Mouse (Mus musculus) limb, embryonic 12.5 days (tissue): ENCODE data around the gene U2af2. TPM values are rescaled to one million over a fixed set of nuclear protein-coding genes. Genes with fewer than 3 reads are reported as not detected.
"Not testable (repeated sequence)": the region's sequence is repeated elsewhere in the genome, so short reads cannot be mapped to it uniquely, and the experiment has no call there.

ENCODE experiments used
- ATAC-seq: fragments of 200-750 bp; cut with Nextera tagmentation; 2 replicates; pipeline ENCODE4 v1.8.0; 2017; ENCODE audit warnings: low read depth, moderate TSS enrichment; ENCODE audit not compliant: insufficient number of reproducible peaks, insufficient read depth, low FRiP score, low TSS enrichment
- H3K27ac ChIP-seq: fragments of 300-500 bp; sonication (generic); 2 replicates; pipeline ENCODE4 v1.5.1; 2016; ENCODE audit warnings: mild to moderate bottlenecking, moderate library complexity
- H3K27me3 ChIP-seq: fragments of 300-500 bp; sonication (generic); 2 replicates; pipeline ENCODE4 v1.6.1; 2016; ENCODE audit warnings: mild to moderate bottlenecking, moderate library complexity
- H3K36me3 ChIP-seq: fragments of 300-500 bp; sonication (generic); 2 replicates; pipeline ENCODE4 v1.6.1; 2016; ENCODE audit warnings: mild to moderate bottlenecking, moderate library complexity
- H3K4me1 ChIP-seq: fragments of 300-500 bp; sonication (generic); replicated peaks from 2 replicates; pipeline ENCODE4 v1.6.1; 2016
- H3K4me2 ChIP-seq: fragments of 300-500 bp; sonication (generic); 2 replicates; pipeline ENCODE4 v1.6.1; 2016; ENCODE audit warnings: mild to moderate bottlenecking, moderate library complexity
- H3K4me3 ChIP-seq: fragments of 300-500 bp; sonication (generic); replicated peaks from 2 replicates; pipeline ENCODE4 v1.5.1; 2016; ENCODE audit warnings: mild to moderate bottlenecking
- H3K9ac ChIP-seq: fragments of 300-500 bp; sonication (generic); replicated peaks from 2 replicates; pipeline ENCODE4 v1.6.1; 2016; ENCODE audit warnings: mild to moderate bottlenecking, moderate library complexity
- H3K9me3 ChIP-seq: fragments of 300-500 bp; sonication (generic); 2 replicates; pipeline ENCODE4 v1.6.1; 2016; ENCODE audit warnings: mild to moderate bottlenecking, moderate library complexity
- WGBS: fragments of 180-500 bp; shearing (Covaris S2); methylation state at CpG from one replicate; pipeline ENCODE4 v1.1.7; 2016; 5-methylcytosine and 5-hydroxymethylcytosine counted together
- polyA plus RNA-seq: library from polyadenylated mRNA; unstranded; fragments of >200 nt; fragmentation: Nextera tagmentation; extraction: Ambion mirVana; gene quantifications from 2 replicates; pipeline ENCODE4 v1.2.1, GENCODE M21; 2016

U2af2 gene
- polyA plus RNA-seq, 1 experiment from 2014 or later: 175 TPM

DNA sequence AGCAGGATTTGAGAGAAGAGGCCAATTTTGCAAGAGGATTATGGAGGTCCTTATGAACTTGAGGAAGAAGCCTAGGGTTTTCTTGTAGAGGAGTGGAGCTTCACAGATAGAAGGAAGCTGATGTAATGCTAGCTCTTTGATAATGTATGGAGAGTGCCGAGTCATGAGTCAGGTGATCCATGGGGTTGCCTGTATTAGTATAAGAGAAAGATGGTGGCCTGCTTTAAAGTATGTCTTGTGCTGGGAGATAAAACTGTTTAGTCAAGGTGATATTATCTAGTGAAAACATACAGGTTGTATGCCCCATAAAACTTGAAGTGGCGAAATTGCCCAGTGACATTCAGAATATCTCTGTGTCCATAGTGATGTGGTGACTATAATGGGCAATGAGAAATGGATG lies 15.0 kb downstream of the U2af2 start:
- no peak overlapping the region for H3K4me2 ChIP-seq
- WGBS: 88% methylated on average over 2 of the region's 2 CpGs
- H3K4me1 ChIP-seq: peaks cover 12% of the 10 kb centered on the region
- peaks cover 72% of the 10 kb centered on the region for H3K36me3 ChIP-seq
- no peak overlapping the region for H3K4me3 ChIP-seq
- no peak overlapping the region for H3K27ac ChIP-seq
- no peaks in the 10 kb centered on the region for H3K27me3 ChIP-seq
- no peaks in the 10 kb centered on the region for H3K9me3 ChIP-seq
- ATAC-seq: no peak
- no peak overlapping the region for H3K9ac ChIP-seq

DNA sequence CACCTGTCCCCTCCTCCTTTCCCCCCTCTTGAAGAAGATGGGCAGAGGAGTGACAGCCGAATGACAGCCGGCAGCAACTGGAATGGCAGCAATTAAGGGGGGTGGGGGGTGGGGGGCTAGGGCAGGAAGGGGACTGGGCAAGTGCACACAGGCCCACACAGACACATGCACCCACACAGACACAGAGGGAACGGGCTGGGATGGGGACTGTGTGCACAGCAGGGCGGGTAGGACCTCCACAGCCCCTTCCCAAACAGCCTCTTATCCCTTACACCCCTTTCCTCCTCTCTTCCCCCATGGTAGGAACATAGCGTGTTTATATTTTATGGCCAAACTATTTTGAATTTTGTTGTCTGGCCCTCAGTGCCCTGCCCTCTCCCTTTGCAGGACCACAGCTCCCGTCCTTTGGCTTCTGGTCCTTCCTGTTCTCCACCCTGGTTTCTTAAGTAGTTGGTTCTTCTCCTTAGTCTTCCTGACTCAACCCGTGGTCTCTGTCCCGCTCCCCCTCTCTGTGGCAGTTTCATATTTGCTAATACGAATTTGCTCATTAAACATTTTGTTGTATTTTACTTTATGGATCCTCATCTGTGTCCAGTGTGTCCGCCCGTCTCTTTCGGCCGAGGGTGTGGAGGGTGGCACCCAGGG lies 17.5 kb downstream of the U2af2 start:
- H3K4me1 ChIP-seq: peaks cover 14% of the 10 kb centered on the region
- peak overlapping the region; percentile 69 for H3K4me2 ChIP-seq
- H3K27ac ChIP-seq: peak overlapping the region; percentile 78
- H3K27me3 ChIP-seq, H3K9me3 ChIP-seq: not testable (repeated sequence)
- peak; percentile 34; the same call in 1 of the 2 replicates for ATAC-seq
- 0 out of 2 replicates have a peak overlapping the region, but pooled peaks have one; percentile 98 for H3K9ac ChIP-seq
- 44% methylated on average over 10 of the region's 13 CpGs for WGBS
- H3K36me3 ChIP-seq: peaks cover 66% of the 10 kb centered on the region
- H3K4me3 ChIP-seq: peak overlapping the region; percentile 98

DNA sequence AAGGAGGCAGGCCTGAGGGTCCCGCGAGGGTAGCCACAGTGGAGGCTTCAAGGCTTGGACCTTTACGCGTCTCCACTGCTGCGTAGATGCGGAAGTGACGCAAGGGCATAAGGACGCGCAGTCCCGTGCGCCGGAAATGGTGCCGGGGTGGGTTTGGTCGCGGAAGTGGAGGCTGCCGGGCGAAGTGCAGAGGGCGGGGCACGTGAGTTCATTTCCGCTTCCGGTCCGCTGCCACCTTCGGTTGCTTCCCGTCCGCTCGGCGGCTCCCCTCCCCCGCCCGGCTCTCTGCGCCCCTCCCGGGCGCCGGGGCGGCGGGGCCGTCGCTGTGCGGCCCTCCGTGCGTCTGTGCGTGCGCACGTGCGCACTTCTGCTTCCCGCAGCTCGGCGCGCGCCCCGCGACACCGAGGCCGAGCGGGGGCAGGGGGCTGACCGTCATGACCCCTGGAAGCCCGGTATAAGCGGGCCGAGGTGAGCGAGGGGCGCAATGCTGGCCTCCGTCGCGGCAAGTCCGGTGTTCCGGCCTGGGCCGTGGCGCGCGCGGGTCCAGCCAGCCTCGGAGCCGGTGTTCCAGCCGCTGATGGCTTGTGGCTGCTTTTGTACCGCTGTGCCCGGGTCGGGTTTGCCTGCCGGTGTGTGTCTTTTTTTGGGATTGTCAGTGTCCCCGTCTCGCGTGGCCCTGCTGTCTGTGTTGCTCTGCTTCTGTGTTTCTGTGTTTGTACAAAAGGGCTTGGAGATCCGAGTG lies 18.2 kb downstream of the U2af2 start, which contains the start of gene Epn1:
Gene Epn1, plus strand, starts transcription at position 226 of the 742 bp plus-strand sequence.
- peaks cover 65% of the 10 kb centered on the region for H3K36me3 ChIP-seq
- WGBS: under 1% methylated on average over 81 of the region's 81 CpGs

DNA sequence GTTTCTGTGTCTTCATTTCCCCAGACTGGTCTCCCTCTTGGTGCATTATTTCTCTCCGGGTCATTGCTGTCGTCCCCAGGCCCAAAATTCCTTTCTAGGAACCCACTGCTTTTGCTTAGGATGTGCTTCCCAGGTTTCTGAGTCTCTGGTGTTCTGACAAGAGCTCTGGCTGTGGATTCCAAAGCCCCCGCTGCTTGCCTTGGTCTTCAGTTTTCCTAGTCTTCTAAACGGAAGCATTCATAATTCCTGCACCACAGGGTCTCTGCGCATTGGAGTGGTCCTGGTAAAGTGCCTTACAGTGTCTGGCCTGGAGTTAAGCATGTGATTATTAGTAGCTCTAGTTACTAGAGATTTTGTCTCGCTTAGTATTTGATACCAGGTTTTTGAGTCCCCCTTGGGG lies 18.9 kb downstream of the U2af2 start:
- Histone ChIP-seq H3K4me1 (peaks cover 14% of the 10 kb centered on the region), H3K9me3 (no peaks in the 10 kb centered on the region), H3K27ac (peak overlapping the region; percentile 94), H3K36me3 (peaks cover 65% of the 10 kb centered on the region), H3K27me3 (no peaks in the 10 kb centered on the region), H3K9ac (peak overlapping the region; percentile 98), H3K4me2 (peak overlapping the region; percentile 69), H3K4me3 (peak overlapping the region; percentile 98)
- 12% methylated on average over 6 of the region's 6 CpGs for WGBS
- ATAC-seq: no peak

More for the DNA sequence above, 18.2 kb downstream of the U2af2 start, which contains the start of gene Epn1:
- H3K27me3 ChIP-seq: no peaks in the 10 kb centered on the region
- peak within 1 kb of the TSS; percentile 98 for H3K9ac ChIP-seq
- H3K4me3 ChIP-seq: peak within 1 kb of the TSS; percentile 98
- H3K27ac ChIP-seq: peak within 1 kb of the TSS; percentile 94
- peak; percentile 90 for ATAC-seq
- H3K4me2 ChIP-seq: peak within 1 kb of the TSS; percentile 69
- H3K9me3 ChIP-seq: no peaks in the 10 kb centered on the region
- H3K4me1 ChIP-seq: peaks cover 14% of the 10 kb centered on the region

DNA sequence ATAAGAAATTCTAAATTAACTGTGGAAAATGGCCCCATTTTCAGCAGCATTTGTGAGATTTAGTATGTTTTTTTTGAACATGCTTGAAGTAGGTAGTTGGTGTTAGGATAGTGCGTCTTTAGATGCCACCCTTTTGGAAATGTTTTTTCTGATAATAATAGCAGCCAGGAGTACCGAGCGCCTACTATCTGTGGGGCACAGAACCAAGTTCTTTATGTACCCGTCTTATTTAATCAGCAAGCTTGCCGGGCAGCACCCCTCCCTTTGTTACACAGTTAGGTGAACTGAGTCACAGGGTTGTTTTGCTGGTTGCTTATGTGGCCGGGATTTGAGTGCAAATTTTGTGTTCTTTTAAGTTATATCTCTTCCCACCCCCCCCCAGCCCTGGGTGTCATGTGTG lies 19.3 kb downstream of the U2af2 start:
- peak overlapping the region; percentile 98 for H3K9ac ChIP-seq
- H3K4me2 ChIP-seq: peak overlapping the region; percentile 69
- H3K27me3 ChIP-seq: no peaks in the 10 kb centered on the region
- H3K27ac ChIP-seq: no peak overlapping the region
- 74% methylated on average over 6 of the region's 6 CpGs for WGBS
- H3K4me1 ChIP-seq: peaks cover 18% of the 10 kb centered on the region
- ATAC-seq: no peak
- H3K9me3 ChIP-seq: no peaks in the 10 kb centered on the region
- peak overlapping the region; percentile 98 for H3K4me3 ChIP-seq
- peaks cover 65% of the 10 kb centered on the region for H3K36me3 ChIP-seq

DNA sequence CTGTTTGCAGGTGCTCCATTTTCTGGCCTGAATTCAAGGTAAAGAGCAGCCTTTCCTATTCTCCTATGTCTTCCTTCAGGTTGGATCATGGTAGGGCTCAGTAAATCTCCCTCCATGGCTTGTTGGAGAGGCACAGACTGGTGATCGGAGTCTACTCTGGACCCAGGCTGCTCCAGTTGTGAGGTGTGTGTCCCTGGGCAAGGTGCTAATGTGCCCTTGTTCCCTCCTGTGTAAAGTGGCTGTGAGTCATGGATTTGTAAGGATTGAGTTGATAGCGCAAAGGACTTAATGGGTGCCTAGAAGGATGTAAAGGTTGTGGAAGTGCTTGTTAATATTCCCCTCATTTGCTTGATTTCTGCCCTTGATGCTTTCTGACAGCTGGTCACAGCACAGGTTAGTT lies 20.0 kb downstream of the U2af2 start:
- WGBS: 97% methylated on average over 2 of the region's 2 CpGs
- Histone ChIP-seq H3K27me3 (no peaks in the 10 kb centered on the region), H3K4me1 (peaks cover 21% of the 10 kb centered on the region), H3K4me2 (peak overlapping the region; percentile 69; the same call in 1 of the 2 replicates), H3K9ac (no peak overlapping the region), H3K4me3 (no peak overlapping the region), H3K27ac (no peak overlapping the region), H3K36me3 (peaks cover 63% of the 10 kb centered on the region), H3K9me3 (no peaks in the 10 kb centered on the region)
- no peak for ATAC-seq

DNA sequence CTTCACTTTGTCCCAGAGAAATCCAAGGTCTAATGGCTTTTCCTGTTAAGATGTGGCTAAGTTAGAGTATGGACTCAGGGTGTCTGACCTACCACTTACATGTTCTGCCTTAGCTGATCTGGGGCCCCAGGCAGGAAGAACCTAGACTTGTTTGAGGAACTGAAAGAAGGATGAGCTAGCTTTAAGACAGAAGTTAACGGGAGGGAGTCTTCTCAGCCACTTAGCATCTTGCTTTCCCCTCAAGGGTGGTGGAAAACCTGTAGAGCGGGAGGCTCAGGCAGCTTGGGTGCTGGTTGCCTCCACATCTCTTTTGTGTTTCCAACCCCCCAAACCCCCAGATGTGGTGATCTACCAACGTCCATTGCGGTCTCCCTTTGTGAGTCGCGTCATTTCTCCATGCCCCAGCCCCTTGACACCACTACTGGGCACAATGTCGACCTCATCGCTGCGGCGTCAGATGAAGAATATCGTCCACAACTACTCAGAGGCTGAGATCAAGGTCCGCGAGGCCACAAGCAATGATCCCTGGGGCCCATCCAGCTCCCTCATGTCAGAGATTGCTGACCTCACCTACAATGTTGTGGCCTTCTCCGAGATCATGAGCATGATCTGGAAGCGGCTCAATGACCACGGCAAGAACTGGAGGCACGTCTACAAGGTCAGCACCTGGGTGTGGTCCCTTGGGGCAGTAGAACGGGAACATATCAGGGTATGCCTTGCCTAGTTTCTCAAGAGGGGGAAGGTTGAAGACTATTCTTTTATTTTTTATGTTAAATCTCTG lies 21.6 kb downstream of the U2af2 start:
- H3K27me3 ChIP-seq: no peaks in the 10 kb centered on the region
- 92% methylated on average over 18 of the region's 18 CpGs for WGBS
- no peaks in the 10 kb centered on the region for H3K9me3 ChIP-seq
- no peak overlapping the region for H3K4me3 ChIP-seq
- H3K4me1 ChIP-seq: peaks cover 29% of the 10 kb centered on the region
- no peak overlapping the region for H3K27ac ChIP-seq
- H3K4me2 ChIP-seq: no peak overlapping the region
- H3K36me3 ChIP-seq: peaks cover 62% of the 10 kb centered on the region
- no peak for ATAC-seq
- H3K9ac ChIP-seq: no peak overlapping the region

DNA sequence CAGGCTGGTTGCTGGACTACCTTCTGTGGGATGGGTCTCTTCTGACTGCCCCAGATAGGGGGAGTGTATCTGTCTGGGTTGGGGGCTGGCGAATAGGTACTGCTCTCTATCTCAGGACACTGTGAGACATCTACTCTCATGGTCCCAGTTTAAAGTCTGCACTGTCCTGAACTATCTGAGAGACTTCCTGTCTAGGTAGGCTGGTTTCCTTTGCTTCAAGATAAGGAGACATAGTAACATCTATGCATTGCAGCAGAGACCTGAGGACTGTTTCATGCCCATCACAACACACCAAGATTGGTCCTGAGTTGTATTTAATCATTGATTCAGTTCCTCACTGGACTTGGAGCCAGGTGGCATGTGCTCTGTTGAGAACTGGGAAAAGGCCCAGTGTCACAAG lies 23.6 kb downstream of the U2af2 start:
- WGBS: 100% methylated on average over 1 of the region's 1 CpGs
- ATAC-seq: no peak; the same call in 1 of the 2 replicates
- Histone ChIP-seq H3K9ac (no peak overlapping the region), H3K27ac (no peak overlapping the region), H3K27me3 (no peaks in the 10 kb centered on the region), H3K4me1 (peaks cover 29% of the 10 kb centered on the region), H3K36me3 (peaks cover 71% of the 10 kb centered on the region), H3K4me3 (no peak overlapping the region), H3K9me3 (no peaks in the 10 kb centered on the region), H3K4me2 (no peak overlapping the region)

DNA sequence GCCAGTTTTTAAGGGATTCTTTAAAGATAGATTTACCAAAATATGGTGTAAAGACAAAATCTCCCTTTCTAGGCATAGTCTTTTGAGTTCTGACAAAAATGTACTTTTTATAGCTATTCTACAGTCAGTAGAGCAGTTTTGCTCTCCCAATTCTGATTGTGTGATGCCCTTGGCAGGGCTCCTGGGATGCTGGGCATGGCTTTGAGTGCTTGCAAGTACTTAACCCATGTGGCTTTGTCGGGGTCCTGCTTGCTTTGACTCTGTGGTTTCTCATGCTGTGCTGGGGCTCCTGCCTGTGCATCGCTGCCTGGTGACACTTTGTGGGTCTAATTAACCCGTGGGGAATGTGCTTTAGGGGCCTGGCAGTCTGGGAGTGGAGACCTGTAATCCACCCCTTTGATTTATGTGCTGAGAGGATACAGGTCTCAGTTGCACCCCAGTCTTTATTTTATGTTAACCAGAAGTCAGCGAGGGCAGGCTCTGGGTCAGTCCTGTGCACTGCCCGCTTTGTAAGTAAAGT lies 25.0 kb downstream of the U2af2 start:
- no peak overlapping the region for H3K9ac ChIP-seq
- ATAC-seq: no peak
- H3K4me3 ChIP-seq: no peak overlapping the region
- H3K4me2 ChIP-seq: no peak overlapping the region
- H3K36me3 ChIP-seq: peaks cover 84% of the 10 kb centered on the region
- no peaks in the 10 kb centered on the region for H3K27me3 ChIP-seq
- H3K9me3 ChIP-seq: no peaks in the 10 kb centered on the region
- no peak overlapping the region for H3K27ac ChIP-seq
- peaks cover 17% of the 10 kb centered on the region for H3K4me1 ChIP-seq
- WGBS: 25% methylated on average over 5 of the region's 5 CpGs

DNA sequence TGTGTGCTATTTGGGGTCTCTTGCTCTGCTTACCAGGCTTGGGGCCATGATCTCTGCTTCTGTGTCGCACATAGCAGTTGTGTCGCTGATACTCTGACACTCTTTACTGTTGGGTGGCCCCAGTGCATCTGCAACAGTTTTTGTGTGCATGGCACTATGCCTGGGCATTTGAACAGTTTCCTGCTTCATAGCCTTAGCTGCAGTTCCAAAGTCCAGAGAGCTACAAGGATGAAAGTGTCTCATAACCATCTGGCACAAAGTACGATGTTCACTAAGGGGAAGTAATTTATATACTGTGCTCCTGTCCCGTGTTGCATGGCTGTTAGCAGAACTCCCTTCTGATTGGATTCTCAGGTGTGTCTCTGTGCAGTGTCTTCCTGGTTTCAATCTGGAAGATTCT lies 25.9 kb downstream of the U2af2 start:
- Histone ChIP-seq H3K9me3 (no peaks in the 10 kb centered on the region), H3K4me2 (no peak overlapping the region), H3K27me3 (no peaks in the 10 kb centered on the region), H3K27ac (no peak overlapping the region), H3K36me3 (peaks cover 90% of the 10 kb centered on the region), H3K9ac (no peak overlapping the region), H3K4me3 (no peak overlapping the region), H3K4me1 (peaks cover 15% of the 10 kb centered on the region)
- WGBS: 86% methylated on average over 4 of the region's 4 CpGs
- ATAC-seq: no peak

DNA sequence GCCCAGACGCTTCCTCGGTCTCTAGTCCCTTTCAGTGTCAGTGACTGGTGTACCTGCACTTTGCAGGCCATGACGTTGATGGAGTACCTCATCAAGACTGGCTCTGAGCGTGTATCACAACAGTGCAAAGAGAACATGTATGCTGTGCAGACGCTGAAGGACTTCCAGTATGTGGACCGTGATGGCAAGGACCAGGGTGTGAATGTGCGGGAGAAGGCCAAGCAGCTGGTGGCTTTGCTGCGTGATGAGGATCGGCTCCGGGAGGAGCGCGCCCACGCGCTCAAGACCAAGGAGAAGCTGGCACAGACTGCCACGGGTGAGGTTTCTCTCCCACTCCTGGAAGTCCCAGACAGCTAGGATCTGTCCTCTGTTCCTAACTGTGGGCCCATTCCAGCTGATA lies 27.9 kb downstream of the U2af2 start:
- H3K27me3 ChIP-seq: no peaks in the 10 kb centered on the region
- no peak overlapping the region for H3K4me3 ChIP-seq
- H3K36me3 ChIP-seq: peaks cover 91% of the 10 kb centered on the region
- H3K9ac ChIP-seq: no peak overlapping the region
- H3K9me3 ChIP-seq: no peaks in the 10 kb centered on the region
- ATAC-seq: no peak
- no peak overlapping the region for H3K27ac ChIP-seq
- WGBS: 97% methylated on average over 15 of the region's 15 CpGs
- no peak overlapping the region for H3K4me2 ChIP-seq
- peaks cover 15% of the 10 kb centered on the region for H3K4me1 ChIP-seq
